Mouse (Mus musculus): ENCODE measurements around the gene G6pc3. TPM values are rescaled to one million over a fixed set of nuclear protein-coding genes. Genes with fewer than 3 reads are reported as not detected.

Gene G6pc3
- 28.8 TPM for polyA plus RNA-seq (2017; shearing (Covaris generic))

GRCm38 (mm10) chr11:102189461-102190436, at the start of gene G6pc3:
Gene G6pc3, plus strand, starts transcription at chr11:102189620.

GRCm38 (mm10) chr11:102145471-102146001, 43.9 kb upstream of the G6pc3 start, which contains the start of gene Nags:
Gene Nags, plus strand, starts transcription at chr11:102145513.

GRCm38 (mm10) chr11:102156039-102156785, 33.2 kb upstream of the G6pc3 start, which contains the start of gene Tmem101:
Gene Tmem101, minus strand, starts transcription at chr11:102156404.

GRCm38 (mm10) chr11:102184646-102185495, 4.5 kb upstream of the G6pc3 start, which contains the start of gene Lsm12:
Gene Lsm12, minus strand, starts transcription at chr11:102185296.

GRCm38 (mm10) chr11:102230006-102230741, 40.8 kb downstream of the G6pc3 start, which contains the start of gene Hdac5:
Gene Hdac5, minus strand, starts transcription at chr11:102230166.

Other genes with a start within 250 kb of the G6pc3 start
- gene Sost, start 222.6 kb upstream of the G6pc3 start, polyA plus RNA-seq (2017; shearing (Covaris generic)): not detected
- gene Cfap97d1, start 205.3 kb upstream of the G6pc3 start, polyA plus RNA-seq (2017; shearing (Covaris generic)): not detected
- gene Dusp3, start 202.6 kb upstream of the G6pc3 start, polyA plus RNA-seq (2017; shearing (Covaris generic)): not detected
- gene Mpp3, start 161.2 kb upstream of the G6pc3 start, polyA plus RNA-seq (2017; shearing (Covaris generic)): 0.12 TPM
- gene Cd300lg, start 148.1 kb upstream of the G6pc3 start, polyA plus RNA-seq (2017; shearing (Covaris generic)): not detected
- gene Mpp2, start 101.1 kb upstream of the G6pc3 start, polyA plus RNA-seq (2017; shearing (Covaris generic)): 0.80 TPM
- not detected for gene Ppy, start 88.3 kb upstream of the G6pc3 start, polyA plus RNA-seq (2017; shearing (Covaris generic))
- not detected for gene Pyy, start 81.8 kb upstream of the G6pc3 start, polyA plus RNA-seq (2017; shearing (Covaris generic))
- gene Nags, start 44.1 kb upstream of the G6pc3 start, polyA plus RNA-seq (2017; shearing (Covaris generic)): not detected
- gene Tmem101, start 33.2 kb upstream of the G6pc3 start, polyA plus RNA-seq (2017; shearing (Covaris generic)): 3.7 TPM
- gene Lsm12, start 4.3 kb upstream of the G6pc3 start, polyA plus RNA-seq (2017; shearing (Covaris generic)): 106 TPM
- 77.9 TPM for gene Hdac5, start 40.5 kb downstream of the G6pc3 start, polyA plus RNA-seq (2017; shearing (Covaris generic))
- gene BC030867, start 59.3 kb downstream of the G6pc3 start, polyA plus RNA-seq (2017; shearing (Covaris generic)): not detected
- gene Asb16, start 79.1 kb downstream of the G6pc3 start, polyA plus RNA-seq (2017; shearing (Covaris generic)): not detected
- 48.9 TPM for gene Tmub2, start 95.3 kb downstream of the G6pc3 start, polyA plus RNA-seq (2017; shearing (Covaris generic))
- 21.2 TPM for gene Atxn7l3, start 107.0 kb downstream of the G6pc3 start, polyA plus RNA-seq (2017; shearing (Covaris generic))
- gene Ubtf, start 130.1 kb downstream of the G6pc3 start, polyA plus RNA-seq (2017; shearing (Covaris generic)): 118 TPM
- not detected for gene Slc4a1, start 176.6 kb downstream of the G6pc3 start, polyA plus RNA-seq (2017; shearing (Covaris generic))
- 4.2 TPM for gene Rundc3a, start 203.8 kb downstream of the G6pc3 start, polyA plus RNA-seq (2017; shearing (Covaris generic))
- 46.0 TPM for gene Slc25a39, start 218.3 kb downstream of the G6pc3 start, polyA plus RNA-seq (2017; shearing (Covaris generic))
- gene Grn, start 240.7 kb downstream of the G6pc3 start, polyA plus RNA-seq (2017; shearing (Covaris generic)): 11.8 TPM

Data from naive thymus-derived CD4-positive, alpha-beta T cell, adult 5 months (primary cell).